Mouse (Mus musculus): ENCODE measurements around the gene Slit3.

Slit3 gene

GRCm38 (mm10) chr11:35690515-35691281 lies 569.7 kb downstream of the Slit3 start:
- DNase-seq (ENCODE audit: low spot score in 2 of 2): no peak

- DNase-seq (ENCODE audit: low spot score in 2 of 2): peak; percentile 27 to 47
Observed at GRCm38 (mm10) chr11:35693136-35693535, 572.1 kb downstream of the Slit3 start.

GRCm38 (mm10) chr11:35693625-35694024 lies 572.6 kb downstream of the Slit3 start:
- DNase-seq (ENCODE audit: low spot score in 2 of 2): no peak

- no peak for DNase-seq (ENCODE audit: low spot score in 2 of 2)
Observed at GRCm38 (mm10) chr11:35697476-35697875, 576.5 kb downstream of the Slit3 start.

- DNase-seq (ENCODE audit: low spot score in 2 of 2): peak in 1 of 2 experiments; percentile 13
Observed at GRCm38 (mm10) chr11:35698901-35699300, 577.9 kb downstream of the Slit3 start.

- no peak for DNase-seq (ENCODE audit: low spot score in 2 of 2)
Observed at GRCm38 (mm10) chr11:35703471-35703870, 582.4 kb downstream of the Slit3 start.

- DNase-seq (ENCODE audit: low spot score in 2 of 2): peak in 1 of 2 experiments; percentile 17
Observed at GRCm38 (mm10) chr11:35704381-35704780, 583.4 kb downstream of the Slit3 start.

- no peak for DNase-seq (ENCODE audit: low spot score in 2 of 2)
Observed at GRCm38 (mm10) chr11:35704927-35705326, 583.9 kb downstream of the Slit3 start.

- DNase-seq (ENCODE audit: low spot score in 2 of 2): no peak
Observed at GRCm38 (mm10) chr11:35707431-35707830, 586.4 kb downstream of the Slit3 start.

GRCm38 (mm10) chr11:35711314-35711713 lies 590.3 kb downstream of the Slit3 start:
- DNase-seq (ENCODE audit: low spot score in 2 of 2): no peak

- DNase-seq (ENCODE audit: low spot score in 2 of 2): no peak
Observed at GRCm38 (mm10) chr11:35718881-35719280, 597.9 kb downstream of the Slit3 start.

- peak in 1 of 2 experiments; percentile 66 for DNase-seq (ENCODE audit: low spot score in 2 of 2)
Observed at GRCm38 (mm10) chr11:35723876-35724275, 602.9 kb downstream of the Slit3 start.

- no peak for DNase-seq (ENCODE audit: low spot score in 2 of 2)
Observed at GRCm38 (mm10) chr11:35726341-35726846, 605.4 kb downstream of the Slit3 start.

GRCm38 (mm10) chr11:35728200-35728599 lies 607.2 kb downstream of the Slit3 start:
- no peak for DNase-seq (ENCODE audit: low spot score in 2 of 2)

GRCm38 (mm10) chr11:35729186-35729585 lies 608.2 kb downstream of the Slit3 start:
- peak in 1 of 2 experiments; percentile 51 for DNase-seq (ENCODE audit: low spot score in 2 of 2)

GRCm38 (mm10) chr11:35732366-35732765 lies 611.3 kb downstream of the Slit3 start:
- DNase-seq (ENCODE audit: low spot score in 2 of 2): no peak

GRCm38 (mm10) chr11:35736817-35737216 lies 615.8 kb downstream of the Slit3 start:
- no peak for DNase-seq (ENCODE audit: low spot score in 2 of 2)

GRCm38 (mm10) chr11:35737262-35737661 lies 616.2 kb downstream of the Slit3 start:
- DNase-seq (ENCODE audit: low spot score in 2 of 2): no peak

- no peak for DNase-seq (ENCODE audit: low spot score in 2 of 2)
Observed at GRCm38 (mm10) chr11:35738102-35738501, 617.1 kb downstream of the Slit3 start.

- DNase-seq (ENCODE audit: low spot score in 2 of 2): no peak
Observed at GRCm38 (mm10) chr11:35743586-35743985, 622.6 kb downstream of the Slit3 start.

- DNase-seq (ENCODE audit: low spot score in 2 of 2): no peak
Observed at GRCm38 (mm10) chr11:35744571-35744970, 623.5 kb downstream of the Slit3 start.

GRCm38 (mm10) chr11:35750578-35750977 lies 629.6 kb downstream of the Slit3 start:
- DNase-seq (ENCODE audit: low spot score in 2 of 2): peak; percentile 79 to 89

- no peak for DNase-seq (ENCODE audit: low spot score in 2 of 2)
Observed at GRCm38 (mm10) chr11:35754906-35755418, 633.9 kb downstream of the Slit3 start.

Data from urinary bladder, postnatal 36 days (tissue).